Mouse (Mus musculus) liver, embryonic 12.5 days (tissue): ENCODE data around the gene Gpr161. TPM values are rescaled to one million over a fixed set of nuclear protein-coding genes. Genes with fewer than 3 reads are reported as not detected.

Experiments used
- ATAC-seq: fragments of 200-750 bp; cut with Nextera tagmentation; 2 replicates; pipeline ENCODE4 v1.8.0; 2017; ENCODE audit warnings: moderate number of reproducible peaks, mild to moderate bottlenecking, moderate library complexity
- H3K27ac ChIP-seq: fragments of 300-500 bp; sonication (generic); 2 replicates; pipeline ENCODE4 v1.5.1; 2016; ENCODE audit warnings: mild to moderate bottlenecking
- H3K27me3 ChIP-seq: fragments of 300-500 bp; sonication (generic); replicated peaks from 2 replicates; pipeline ENCODE4 v1.6.1; 2016; ENCODE audit warnings: mild to moderate bottlenecking, moderate library complexity
- H3K36me3 ChIP-seq: fragments of 300-500 bp; sonication (generic); 2 replicates; pipeline ENCODE4 v1.6.1; 2016; ENCODE audit warnings: mild to moderate bottlenecking, moderate library complexity
- H3K4me1 ChIP-seq: fragments of 300-500 bp; sonication (generic); 2 replicates; pipeline ENCODE4 v1.6.1; 2016
- H3K4me2 ChIP-seq: fragments of 300-500 bp; sonication (generic); 2 replicates; pipeline ENCODE4 v1.6.1; 2016; ENCODE audit warnings: mild to moderate bottlenecking, moderate library complexity
- H3K4me3 ChIP-seq: fragments of 300-500 bp; sonication (generic); 2 replicates; pipeline ENCODE4 v1.5.1; 2016; ENCODE audit warnings: mild to moderate bottlenecking, moderate library complexity
- H3K9ac ChIP-seq: fragments of 300-500 bp; sonication (generic); 2 replicates; pipeline ENCODE4 v1.6.1; 2016; ENCODE audit warnings: mild to moderate bottlenecking, moderate library complexity
- H3K9me3 ChIP-seq: fragments of 300-500 bp; sonication (generic); replicated peaks from 2 replicates; pipeline ENCODE4 v1.6.1; 2016; ENCODE audit warnings: mild to moderate bottlenecking, moderate library complexity
- WGBS: fragments of 180-500 bp; shearing (Covaris S2); methylation state at CpG from one replicate; pipeline ENCODE4 v1.1.7; 2016; ENCODE audit not compliant: insufficient replicate concordance; 5-methylcytosine and 5-hydroxymethylcytosine counted together
- polyA plus RNA-seq: library from polyadenylated mRNA; unstranded; fragments of >200 nt; fragmentation: Nextera tagmentation; extraction: Ambion mirVana; gene quantifications from 2 replicates; pipeline ENCODE4 v1.2.1, GENCODE M21; 2016

Gpr161 gene
- 0.14 and 0.20 TPM in 2 replicates for polyA plus RNA-seq

DNA sequence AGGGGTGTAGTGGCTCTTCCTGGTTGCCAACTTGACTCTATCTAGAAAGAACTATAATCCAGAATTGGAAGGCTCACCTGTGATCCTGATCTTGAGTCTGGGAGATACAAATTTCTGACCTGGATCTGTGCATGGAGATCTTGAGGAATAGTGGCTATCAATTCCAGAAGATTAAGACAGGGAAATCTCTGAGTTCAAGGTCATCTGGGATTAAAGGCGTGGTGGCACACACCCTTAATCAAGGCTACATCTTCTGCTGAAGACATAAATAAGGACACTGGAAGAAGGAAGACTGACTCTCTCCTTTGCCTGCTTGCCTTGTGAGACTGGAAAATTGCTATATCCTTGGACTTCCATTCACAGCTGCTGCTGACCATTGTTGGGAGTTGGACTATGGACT, at the start of gene Gpr161:
TSS of gene Gpr161 (plus strand) at position 301 of the 400 bp plus-strand sequence.
- Histone ChIP-seq H3K27ac (no peak within 1 kb of the TSS), H3K9me3 (no peaks in the 10 kb centered on the region), H3K36me3 (no peaks in the 10 kb centered on the region), H3K4me2 (no peak within 1 kb of the TSS), H3K4me3 (no peak within 1 kb of the TSS), H3K27me3 (no peaks in the 10 kb centered on the region), H3K4me1 (0 out of 2 replicates have a peak, but pooled peaks cover 3% of the 10 kb centered on the region), H3K9ac (no peak within 1 kb of the TSS)
- whole genome bisulfite sequencing, result 68% methylated on average over 1 of the region's 1 CpGs
- no peak for ATAC-seq

DNA sequence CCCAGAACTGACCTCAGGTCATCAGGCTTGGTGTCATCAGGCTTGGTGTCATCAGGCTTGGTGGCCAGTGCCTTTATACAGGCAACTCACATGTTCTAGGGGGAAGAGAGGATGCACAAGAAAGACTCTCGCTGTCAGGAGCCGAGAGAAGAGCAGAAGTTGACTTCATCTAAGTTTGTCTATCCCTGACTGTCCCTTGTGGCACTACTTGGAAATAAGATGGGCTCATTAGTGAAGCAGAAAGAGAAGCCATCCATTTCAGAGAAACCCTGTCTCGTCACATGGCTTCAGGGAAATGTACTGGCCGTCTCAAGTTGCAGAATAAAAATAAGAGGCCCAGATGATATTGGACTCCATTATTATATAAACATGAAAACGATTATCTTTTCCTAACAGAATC, 49.0 kb upstream of the Gpr161 start:
- 0 out of 2 replicates have a peak, but pooled peaks cover 3% of the 10 kb centered on the region for H3K27me3 ChIP-seq
- 62% methylated on average over 5 of the region's 5 CpGs for WGBS
- no peaks in the 10 kb centered on the region for H3K36me3 ChIP-seq
- no peaks in the 10 kb centered on the region; the same call in 1 of the 2 replicates for H3K4me1 ChIP-seq
- no peak overlapping the region for H3K4me3 ChIP-seq
- no peak overlapping the region for H3K4me2 ChIP-seq
- H3K9me3 ChIP-seq, result no peaks in the 10 kb centered on the region
- H3K27ac ChIP-seq, result no peak overlapping the region
- no peak for ATAC-seq
- H3K9ac ChIP-seq, result no peak overlapping the region

DNA sequence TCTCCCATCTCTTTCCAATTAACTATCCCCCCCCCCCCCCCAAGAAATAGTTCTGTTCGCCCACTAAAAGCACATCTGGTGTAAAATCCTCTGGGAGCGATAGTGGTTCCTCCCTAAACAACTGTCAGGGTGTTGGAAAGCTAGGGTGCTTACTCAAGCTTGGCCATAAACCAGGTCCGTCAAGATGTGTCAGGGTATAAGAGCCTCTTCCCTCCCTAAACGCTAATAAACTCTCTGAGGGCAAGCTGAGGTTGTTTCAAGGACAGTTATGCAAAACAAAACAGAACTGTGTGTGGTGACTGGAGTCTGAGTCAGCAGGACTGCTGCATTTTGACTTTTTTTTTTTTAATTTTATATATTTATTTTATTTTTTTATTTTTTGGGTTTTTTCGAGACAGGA, 48.5 kb upstream of the Gpr161 start:
- H3K27me3 ChIP-seq, result 0 out of 2 replicates have a peak, but pooled peaks cover 3% of the 10 kb centered on the region
- no peak overlapping the region for H3K4me2 ChIP-seq
- WGBS, result 63% methylated on average over 5 of the region's 5 CpGs
- ATAC-seq, result no peak
- no peaks in the 10 kb centered on the region for H3K9me3 ChIP-seq
- H3K9ac ChIP-seq, result no peak overlapping the region
- H3K4me1 ChIP-seq, result no peaks in the 10 kb centered on the region; the same call in 1 of the 2 replicates
- no peak overlapping the region for H3K27ac ChIP-seq
- H3K36me3 ChIP-seq, result no peaks in the 10 kb centered on the region
- no peak overlapping the region for H3K4me3 ChIP-seq

DNA sequence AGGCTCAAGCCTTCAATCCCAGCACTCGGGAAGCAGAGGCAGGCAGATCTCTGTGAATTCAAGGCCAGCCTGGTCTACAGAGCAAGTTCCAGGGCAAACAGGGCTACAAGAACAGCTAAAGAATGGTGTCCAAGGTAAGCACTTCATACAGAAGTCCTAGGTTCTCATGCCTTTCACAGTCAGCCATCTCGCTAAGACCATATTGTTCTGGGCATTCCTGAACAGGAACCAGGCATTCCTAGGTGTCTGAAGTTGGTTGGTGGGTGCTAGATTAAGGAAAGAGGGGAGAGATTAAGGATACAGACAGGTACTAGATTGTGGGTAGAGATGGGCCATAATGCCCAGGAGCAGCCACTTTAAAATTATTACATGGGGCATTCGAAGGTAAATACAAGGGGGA, 47.8 kb upstream of the Gpr161 start:
- Histone ChIP-seq H3K9ac (no peak overlapping the region), H3K4me1 (no peaks in the 10 kb centered on the region; the same call in 1 of the 2 replicates), H3K4me2 (no peak overlapping the region), H3K27ac (no peak overlapping the region), H3K9me3 (no peaks in the 10 kb centered on the region), H3K27me3 (0 out of 2 replicates have a peak, but pooled peaks cover 3% of the 10 kb centered on the region), H3K4me3 (no peak overlapping the region), H3K36me3 (no peaks in the 10 kb centered on the region)
- ATAC-seq, result no peak
- 72% methylated on average over 3 of the region's 3 CpGs for WGBS

DNA sequence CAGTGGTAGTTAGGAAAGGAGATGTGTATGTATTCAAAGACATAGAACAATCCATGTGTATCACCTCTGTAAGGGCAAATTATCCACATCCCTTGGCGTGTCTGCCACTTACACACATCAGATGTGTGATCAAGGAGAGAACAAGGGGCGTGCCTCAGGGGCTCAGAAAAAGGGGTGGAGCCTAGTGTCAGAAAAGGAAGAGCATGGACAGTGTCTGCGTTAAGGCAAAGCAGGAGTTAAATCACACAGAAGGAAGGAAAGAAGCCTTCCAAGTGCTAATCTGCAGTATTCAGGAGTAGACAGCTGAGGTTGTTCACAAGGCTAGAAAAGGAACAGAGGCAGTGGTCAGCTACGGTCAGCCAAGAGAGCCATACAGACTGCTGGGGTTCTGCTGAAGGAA, 46.7 kb upstream of the Gpr161 start:
- H3K4me2 ChIP-seq, result no peak overlapping the region
- no peak for ATAC-seq
- H3K27me3 ChIP-seq, result 0 out of 2 replicates have a peak, but pooled peaks cover 3% of the 10 kb centered on the region
- H3K9me3 ChIP-seq, result no peaks in the 10 kb centered on the region
- no peak overlapping the region for H3K27ac ChIP-seq
- no peak overlapping the region for H3K4me3 ChIP-seq
- no peaks in the 10 kb centered on the region; the same call in 1 of the 2 replicates for H3K4me1 ChIP-seq
- H3K36me3 ChIP-seq, result no peaks in the 10 kb centered on the region
- no peak overlapping the region for H3K9ac ChIP-seq
- 30% methylated on average over 4 of the region's 4 CpGs for WGBS

DNA sequence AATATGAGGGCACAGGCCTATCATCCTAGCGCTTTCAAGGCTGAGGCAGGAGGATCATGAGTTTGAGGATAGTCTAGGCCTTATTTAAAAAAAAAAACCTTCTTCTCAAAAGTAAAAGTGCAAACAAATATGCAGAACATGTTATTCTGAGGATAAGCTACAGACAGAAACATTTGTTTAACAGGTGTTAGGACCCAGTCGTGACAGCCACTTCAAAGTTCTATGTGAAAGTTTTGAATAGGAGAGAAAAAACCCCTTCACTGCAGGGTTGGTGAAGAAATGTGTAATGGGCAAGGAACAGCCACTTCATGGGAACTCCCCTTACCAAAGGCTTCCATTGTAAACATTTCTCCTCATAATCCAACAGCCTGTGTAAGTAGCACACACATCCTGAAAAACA, 45.0 kb upstream of the Gpr161 start:
- 0 out of 2 replicates have a peak, but pooled peaks cover 3% of the 10 kb centered on the region for H3K27me3 ChIP-seq
- no peak overlapping the region for H3K27ac ChIP-seq
- WGBS, result 75% methylated on average over 2 of the region's 2 CpGs
- H3K4me1 ChIP-seq, result no peaks in the 10 kb centered on the region
- H3K9ac ChIP-seq, result no peak overlapping the region
- ATAC-seq, result no peak
- H3K36me3 ChIP-seq, result no peaks in the 10 kb centered on the region
- no peaks in the 10 kb centered on the region for H3K9me3 ChIP-seq
- no peak overlapping the region for H3K4me3 ChIP-seq
- no peak overlapping the region for H3K4me2 ChIP-seq

DNA sequence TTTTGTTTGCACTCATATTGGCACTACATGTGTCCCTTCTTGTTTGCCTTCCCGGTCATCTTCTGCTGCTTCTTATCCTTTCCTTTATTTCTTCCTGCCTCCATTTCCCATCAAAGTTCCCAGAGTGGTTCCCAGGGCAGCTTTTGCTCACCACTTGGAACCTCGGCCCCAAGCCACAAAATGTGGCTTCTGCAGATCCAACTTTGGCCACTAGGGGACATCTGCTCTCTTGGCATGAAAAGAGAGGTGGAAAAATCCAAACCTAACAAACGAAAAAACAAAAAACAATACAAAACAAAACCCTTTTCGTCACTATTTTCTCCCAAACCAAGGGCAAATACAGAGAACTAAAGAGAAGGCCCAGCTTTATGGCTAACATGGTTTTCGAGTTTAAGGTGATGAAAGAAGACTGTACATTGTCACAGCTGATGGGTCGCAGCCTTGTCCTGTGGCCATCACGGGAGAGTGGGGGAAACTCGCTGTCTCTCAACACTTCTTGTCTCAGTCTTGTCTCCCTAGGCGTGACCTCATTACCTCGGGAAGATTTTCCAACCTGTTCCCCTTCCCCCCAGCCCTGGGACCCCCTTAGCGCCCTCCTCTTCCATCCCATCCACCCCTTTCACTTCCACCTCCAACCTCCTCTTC, 43.4 kb upstream of the Gpr161 start:
- no peak for ATAC-seq
- no peaks in the 10 kb centered on the region for H3K4me1 ChIP-seq
- H3K27me3 ChIP-seq, result 0 out of 2 replicates have a peak, but pooled peaks cover 3% of the 10 kb centered on the region
- H3K27ac ChIP-seq, result no peak overlapping the region
- no peaks in the 10 kb centered on the region for H3K36me3 ChIP-seq
- WGBS, result 37% methylated on average over 11 of the region's 11 CpGs
- H3K9ac ChIP-seq, result no peak overlapping the region
- peak overlapping the region; percentile 32; the same call in 1 of the 2 replicates for H3K4me2 ChIP-seq
- H3K4me3 ChIP-seq, result no peak overlapping the region
- H3K9me3 ChIP-seq, result no peaks in the 10 kb centered on the region

DNA sequence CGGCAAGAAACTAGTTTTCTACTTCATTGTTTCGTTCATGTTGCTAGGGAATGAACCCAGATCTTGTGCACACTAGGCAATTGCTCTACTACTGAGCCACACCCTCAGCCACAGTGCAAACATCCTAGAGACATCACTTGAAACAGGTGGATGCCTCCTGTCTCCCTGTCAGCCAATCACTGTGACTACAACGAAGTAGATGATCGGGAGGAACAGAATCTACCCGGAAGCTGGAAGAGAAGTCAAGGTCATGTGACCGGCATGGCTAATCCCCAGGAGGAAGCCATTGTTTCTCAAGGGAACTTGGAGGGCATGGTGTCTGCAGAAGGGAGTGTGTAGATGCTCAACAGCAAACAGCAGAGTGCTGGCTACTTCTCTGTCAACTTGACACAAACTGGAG, 20.6 kb upstream of the Gpr161 start:
- Histone ChIP-seq H3K4me2 (no peak overlapping the region), H3K9me3 (no peaks in the 10 kb centered on the region), H3K27ac (no peak overlapping the region), H3K36me3 (no peaks in the 10 kb centered on the region), H3K9ac (no peak overlapping the region), H3K4me1 (no peaks in the 10 kb centered on the region), H3K4me3 (no peak overlapping the region), H3K27me3 (peaks cover 5% of the 10 kb centered on the region)
- no peak for ATAC-seq
- whole genome bisulfite sequencing, result 68% methylated on average over 6 of the region's 6 CpGs

DNA sequence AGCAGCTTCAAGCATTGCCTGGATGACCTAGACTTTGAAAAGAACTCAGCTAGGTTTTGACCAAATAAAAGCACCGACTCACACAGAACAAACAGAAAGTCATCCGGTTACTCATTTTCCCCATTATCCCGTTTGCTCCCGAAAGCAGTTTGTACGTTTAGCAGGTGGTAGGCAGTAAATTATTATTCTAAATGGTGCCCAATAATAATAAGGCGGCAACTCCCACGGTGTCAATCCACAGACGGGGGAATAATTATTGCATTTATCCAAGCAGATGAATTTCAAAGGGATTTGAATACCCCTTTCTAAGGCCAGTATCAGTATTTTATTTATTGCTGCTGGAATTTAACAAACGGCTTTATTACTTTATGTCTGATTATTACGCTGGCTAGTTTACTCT, 14.8 kb upstream of the Gpr161 start:
- H3K9me3 ChIP-seq, result no peaks in the 10 kb centered on the region
- no peak overlapping the region for H3K4me2 ChIP-seq
- 66% methylated on average over 10 of the region's 10 CpGs for WGBS
- H3K36me3 ChIP-seq, result no peaks in the 10 kb centered on the region
- peaks cover 7% of the 10 kb centered on the region; the same call in 1 of the 2 replicates for H3K4me1 ChIP-seq
- no peak for ATAC-seq
- peaks cover 58% of the 10 kb centered on the region for H3K27me3 ChIP-seq
- no peak overlapping the region for H3K9ac ChIP-seq
- no peak overlapping the region for H3K4me3 ChIP-seq
- H3K27ac ChIP-seq, result no peak overlapping the region

DNA sequence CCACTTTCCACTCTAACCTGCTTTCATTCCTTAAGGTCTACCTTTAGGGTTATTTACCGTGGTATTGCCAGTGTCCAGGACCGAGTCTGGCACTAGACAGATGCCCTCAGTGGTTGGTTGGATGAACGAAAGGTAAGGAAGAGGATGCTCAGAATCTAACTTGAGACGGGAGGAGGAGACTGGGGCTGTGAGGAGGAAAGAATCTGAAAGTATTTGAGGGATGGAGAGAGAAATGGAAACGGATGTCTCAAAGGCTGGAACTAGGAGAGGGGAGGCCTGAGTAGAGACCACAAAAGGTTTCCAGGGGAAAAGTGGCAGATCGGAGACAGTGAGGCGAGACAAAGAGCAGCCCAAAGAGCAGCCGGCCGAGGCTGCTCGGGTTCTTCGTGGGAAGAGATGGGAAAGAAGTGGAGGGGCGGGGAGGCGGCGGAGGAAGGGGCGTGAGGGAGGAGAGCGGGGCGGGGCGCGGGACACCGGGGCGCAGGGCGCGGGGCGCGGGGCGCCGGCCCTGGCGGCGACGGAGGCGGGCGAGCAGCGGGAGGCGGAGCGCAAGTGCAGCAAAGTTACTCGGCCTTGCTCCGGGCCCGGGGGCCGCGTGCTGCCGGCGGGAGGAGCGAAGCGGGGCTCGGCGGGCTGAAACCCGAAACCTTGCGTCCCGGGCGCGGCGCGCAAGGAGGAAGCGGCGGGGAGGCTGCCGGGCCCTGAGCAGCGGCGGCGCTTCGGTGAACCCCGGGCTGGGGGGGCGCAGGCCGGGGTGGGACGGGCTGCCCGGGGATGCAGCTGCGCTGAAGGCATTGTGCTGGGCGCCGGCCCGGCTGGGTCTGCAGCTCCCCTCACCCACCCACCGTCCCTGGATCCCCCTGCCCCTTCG, 14.0 kb upstream of the Gpr161 start:
- ATAC-seq, result peak; percentile 35; the same call in 1 of the 2 replicates
- H3K36me3 ChIP-seq, result no peaks in the 10 kb centered on the region
- H3K4me1 ChIP-seq, result peaks cover 7% of the 10 kb centered on the region; the same call in 1 of the 2 replicates
- peaks cover 58% of the 10 kb centered on the region for H3K27me3 ChIP-seq
- peak overlapping the region; percentile 68 for H3K4me2 ChIP-seq
- H3K27ac ChIP-seq, result no peak overlapping the region
- peak overlapping the region; percentile 33; the same call in 1 of the 2 replicates for H3K9ac ChIP-seq
- H3K4me3 ChIP-seq, result peak overlapping the region; percentile 52
- no peaks in the 10 kb centered on the region for H3K9me3 ChIP-seq
- WGBS, result 2% methylated on average over 56 of the region's 71 CpGs

DNA sequence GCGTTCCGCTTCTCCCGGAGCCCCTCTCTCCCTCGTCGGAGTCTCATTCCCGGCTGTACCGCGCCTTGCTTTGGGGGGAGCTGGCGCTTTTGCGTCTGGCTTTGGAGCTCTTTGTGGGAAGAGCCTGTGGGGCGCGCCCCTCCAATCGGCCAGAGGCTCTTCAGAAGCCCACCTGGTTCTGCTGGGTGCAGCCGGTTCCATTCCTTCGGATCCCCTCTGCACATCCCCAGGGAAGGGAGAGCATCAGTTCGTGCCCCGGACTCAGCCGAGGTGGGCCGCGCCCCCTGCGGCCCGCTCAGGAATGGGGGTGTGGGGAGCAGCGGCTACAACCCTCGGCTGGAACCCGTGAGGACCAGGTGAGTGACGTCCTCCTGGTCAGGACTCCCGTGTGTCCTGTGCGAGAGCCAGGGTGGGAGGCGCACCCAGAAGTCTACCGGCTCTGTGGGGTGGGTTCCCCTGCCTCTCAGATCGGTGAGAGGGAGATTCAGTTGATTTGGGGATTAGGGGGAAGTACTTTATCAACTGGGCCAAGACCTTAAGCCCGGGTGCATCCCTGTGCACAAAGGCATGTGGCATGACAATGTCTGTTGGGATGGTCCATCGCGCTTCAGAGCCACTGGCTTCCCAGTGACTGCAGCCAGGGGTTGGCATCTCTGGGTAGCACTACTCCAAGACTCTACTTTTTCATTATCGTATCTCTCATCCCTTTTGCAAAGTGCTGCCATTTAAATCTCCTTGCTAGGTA, 13.2 kb upstream of the Gpr161 start:
- H3K27ac ChIP-seq, result no peak overlapping the region
- no peaks in the 10 kb centered on the region for H3K9me3 ChIP-seq
- WGBS, result under 1% methylated on average over 35 of the region's 35 CpGs
- H3K36me3 ChIP-seq, result no peaks in the 10 kb centered on the region
- H3K4me3 ChIP-seq, result peak overlapping the region; percentile 52
- peaks cover 7% of the 10 kb centered on the region; the same call in 1 of the 2 replicates for H3K4me1 ChIP-seq
- ATAC-seq, result no peak; the same call in 1 of the 2 replicates
- peaks cover 58% of the 10 kb centered on the region for H3K27me3 ChIP-seq
- H3K4me2 ChIP-seq, result peak overlapping the region; percentile 68
- peak overlapping the region; percentile 33; the same call in 1 of the 2 replicates for H3K9ac ChIP-seq
